In the genomic region with DNA sequence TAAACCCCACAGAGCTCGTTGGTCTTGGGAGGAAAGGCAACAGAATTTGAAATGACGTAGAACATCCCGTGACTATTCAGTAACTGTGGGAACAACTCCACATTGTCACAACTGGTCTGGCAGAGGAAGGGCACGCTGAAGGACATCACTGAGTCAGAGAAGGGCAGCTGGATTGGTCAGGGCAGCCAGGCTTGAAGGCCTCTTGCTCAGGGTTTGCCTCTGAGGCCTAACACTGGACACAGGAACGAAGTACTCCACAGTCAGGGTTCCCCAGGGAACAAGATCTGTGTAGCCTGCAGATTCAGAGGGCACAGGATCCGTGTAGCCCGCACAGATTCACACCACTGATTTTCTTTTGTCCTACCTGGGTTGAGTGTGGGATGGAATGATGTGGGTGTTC, we compare ENCODE assay signal across 19 mouse cellular contexts. TPM values are rescaled to one million over a fixed set of nuclear protein-coding genes. Genes with fewer than 3 reads are reported as not detected.
DNase-seq lines count a peak whose midpoint lies in the region; ATAC-seq and TF ChIP-seq lines count a peak whose summit lies in the region.
"Had no signal": no experiment of that assay in that cellular context is flagged by ENCODE, and none has a peak within 500 bp of the region (broad histone marks: within the 10 kb centered on the region; RNA-seq: fewer than 3 reads in every experiment).

No protein-coding gene starts in this region.

- no peak overlapping the region for H3K27ac ChIP-seq in heart, embryonic 13.5 days (replicated peaks)
- H3K27ac ChIP-seq in heart, embryonic 12.5 days (ENCODE audit: poor library complexity, severe bottlenecking), result no peak overlapping the region
- H3K27ac ChIP-seq in kidney, postnatal 0 days, result peak overlapping the region; percentile 62
- H3K27ac ChIP-seq: embryonic facial prominence, embryonic 13.5 days; limb, embryonic 15.5 days had no signal

- no peak for TF ChIP-seq CTCF in kidney, postnatal 0 days (IDR thresholded peaks at IDR 0.05; ENCODE audit: low read depth)

- peaks cover 3% of the 10 kb centered on the region; the same call in 1 of the 2 replicates for H3K36me3 ChIP-seq in heart, embryonic 13.5 days
- H3K36me3 ChIP-seq in heart, embryonic 12.5 days, result 0 out of 2 replicates have a peak, but pooled peaks cover 4% of the 10 kb centered on the region
- 0 out of 2 replicates have a peak, but pooled peaks cover 7% of the 10 kb centered on the region for H3K36me3 ChIP-seq in kidney, postnatal 0 days (ENCODE audit: insufficient read depth, low read length)
- H3K36me3 ChIP-seq: stomach, embryonic 15.5 days had no signal

- WGBS in heart, embryonic 13.5 days, result 70% methylated on average over 7 of the region's 7 CpGs
- 74% methylated on average over 7 of the region's 7 CpGs for WGBS in heart, embryonic 12.5 days
- WGBS in kidney, postnatal 0 days, result 66% methylated on average over 7 of the region's 7 CpGs

- DNase-seq in kidney, postnatal 0 days (ENCODE audit: low spot score), result no peak
- no peak for DNase-seq in kidney, postnatal 10 days
- DNase-seq in adrenal gland, postnatal 10 days, result peak; percentile 74
- peak; percentile 63 for DNase-seq in brain, adult 2 months (ENCODE audit: low read depth, low spot score)
- DNase-seq in frontal cortex, postnatal 10 days (ENCODE audit: low spot score in 2 of 2), result no peak
- DNase-seq: cerebellum, adult 8-10 months; gastrocnemius, postnatal 10 days; heart, postnatal 14 days; lung, adult 18-20 months; lung, postnatal 36 days; right cerebral cortex, adult 18-20 months had no signal

- H3K9ac ChIP-seq in heart, embryonic 13.5 days, result peak overlapping the region; percentile 20; the same call in 1 of the 2 replicates
- no peak overlapping the region for H3K9ac ChIP-seq in heart, embryonic 12.5 days
- no peak overlapping the region for H3K9ac ChIP-seq in kidney, postnatal 0 days (ENCODE audit: low read depth, low read length)
- H3K9ac ChIP-seq: embryonic facial prominence, embryonic 13.5 days; limb, embryonic 15.5 days; stomach, embryonic 15.5 days had no signal

- H3K9me3 ChIP-seq in heart, embryonic 13.5 days, result peaks cover 2% of the 10 kb centered on the region; the same call in 1 of the 2 replicates
- peaks cover 5% of the 10 kb centered on the region for H3K9me3 ChIP-seq in heart, embryonic 12.5 days (replicated peaks)
- H3K9me3 ChIP-seq in kidney, postnatal 0 days (replicated peaks; ENCODE audit: low read length), result no peaks in the 10 kb centered on the region
- H3K9me3 ChIP-seq: embryonic facial prominence, embryonic 13.5 days; limb, embryonic 15.5 days; stomach, embryonic 15.5 days had no signal

- no peak for ATAC-seq in heart, embryonic 13.5 days (ENCODE audit: extremely low read depth, insufficient number of reproducible peaks, low FRiP score, low TSS enrichment)
- ATAC-seq in heart, embryonic 12.5 days (ENCODE audit: insufficient number of reproducible peaks, low FRiP score), result no peak
- peak; percentile 57 for ATAC-seq in kidney, postnatal 0 days (replicated peaks; ENCODE audit: low FRiP score, low read depth)
- ATAC-seq: hindbrain, embryonic 16.5 days; intestine, postnatal 0 days had no signal

- H3K4me2 ChIP-seq in heart, embryonic 13.5 days, result no peak overlapping the region
- no peak overlapping the region for H3K4me2 ChIP-seq in heart, embryonic 12.5 days
- no peak overlapping the region for H3K4me2 ChIP-seq in kidney, postnatal 0 days (ENCODE audit: low read length)
- H3K4me2 ChIP-seq: embryonic facial prominence, embryonic 13.5 days; limb, embryonic 15.5 days; stomach, embryonic 15.5 days had no signal

- H3K4me1 ChIP-seq in heart, embryonic 13.5 days, result peaks cover 79% of the 10 kb centered on the region
- H3K4me1 ChIP-seq in heart, embryonic 12.5 days (replicated peaks), result peaks cover 72% of the 10 kb centered on the region
- H3K4me1 ChIP-seq in kidney, postnatal 0 days (replicated peaks; ENCODE audit: insufficient read depth, low read length), result peaks cover 43% of the 10 kb centered on the region

- H3K4me3 ChIP-seq in heart, embryonic 13.5 days, result no peak overlapping the region
- H3K4me3 ChIP-seq in heart, embryonic 12.5 days, result no peak overlapping the region
- no peak overlapping the region for H3K4me3 ChIP-seq in kidney, postnatal 0 days (replicated peaks; ENCODE audit: low read depth, low read length)
- H3K4me3 ChIP-seq: embryonic facial prominence, embryonic 13.5 days; forebrain, embryonic 10.5 days; limb, embryonic 15.5 days; stomach, embryonic 15.5 days had no signal

- H3K27me3 ChIP-seq in heart, embryonic 13.5 days (replicated peaks), result 0 out of 2 replicates have a peak, but pooled peaks cover 4% of the 10 kb centered on the region
- H3K27me3 ChIP-seq in heart, embryonic 12.5 days (replicated peaks), result no peaks in the 10 kb centered on the region
- no peaks in the 10 kb centered on the region for H3K27me3 ChIP-seq in kidney, postnatal 0 days (ENCODE audit: insufficient read depth, low read length)
- H3K27me3 ChIP-seq: embryonic facial prominence, embryonic 13.5 days; limb, embryonic 15.5 days; stomach, embryonic 15.5 days had no signal

RNA-seq across cellular contexts. Expression of a gene that starts 35.6 kb away (rescaled TPM):
- 26.7 and 28.2 TPM in 2 replicates for polyA plus RNA-seq in heart, embryonic 13.5 days (2015; fragmentation: Nextera tagmentation; extraction: Ambion mirVana)
- 29.9 and 30.2 TPM in 2 replicates for polyA plus RNA-seq in heart, embryonic 12.5 days (2016; fragmentation: Nextera tagmentation; extraction: Ambion mirVana)
- polyA plus RNA-seq in kidney, postnatal 0 days (2015; fragmentation: Nextera tagmentation; extraction: Ambion mirVana), result 45.2 and 46.8 TPM in 2 replicates
- 100 to 1,000 TPM; 107 to 135 TPM for total RNA-seq in adrenal gland, postnatal 10 days (2021)

Comparison
In these comparisons a context has a peak if more than half of its experiments do, and no peak if none do; other contexts are left out.
1. DNase-seq: peak in adrenal gland, postnatal 10 days (single experiment) and brain, adult 2 months (single experiment); none in kidney, postnatal 0 days (single experiment), kidney, postnatal 10 days (single experiment) and frontal cortex, postnatal 10 days (0 of 2).